Mouse (Mus musculus) MN1 (cell line): ENCODE data around the gene Zfand3.

Source experiments
- DNase-seq: peaks from one replicate; pipeline ENCODE4 v3.0.0-alpha.2; 2016; ENCODE audit warnings: low spot score

Zfand3 gene

GRCm38 (mm10) chr17:30149911-30150310 lies 145.4 kb downstream of the Zfand3 start:
- no peak for DNase-seq

GRCm38 (mm10) chr17:30154144-30154543 lies 149.6 kb downstream of the Zfand3 start:
- no peak for DNase-seq

- no peak for DNase-seq
These were observed 150.3 kb downstream of the Zfand3 start for GRCm38 (mm10) chr17:30154861-30155260.

- DNase-seq: no peak
These were observed 150.9 kb downstream of the Zfand3 start for GRCm38 (mm10) chr17:30155411-30155925.

GRCm38 (mm10) chr17:30158419-30159108 lies 154.0 kb downstream of the Zfand3 start:
- no peak for DNase-seq

GRCm38 (mm10) chr17:30159341-30159740 lies 154.8 kb downstream of the Zfand3 start:
- DNase-seq: no peak

- DNase-seq: no peak
These were observed 156.4 kb downstream of the Zfand3 start for GRCm38 (mm10) chr17:30160823-30161432.

GRCm38 (mm10) chr17:30162983-30163382 lies 158.4 kb downstream of the Zfand3 start:
- no peak for DNase-seq

- DNase-seq: no peak
These were observed 159.3 kb downstream of the Zfand3 start for GRCm38 (mm10) chr17:30163793-30164192.

GRCm38 (mm10) chr17:30164818-30165217 lies 160.3 kb downstream of the Zfand3 start:
- DNase-seq: no peak

GRCm38 (mm10) chr17:30177435-30177834 lies 172.9 kb downstream of the Zfand3 start:
- DNase-seq: peak; percentile 72

- DNase-seq: no peak
These were observed 173.9 kb downstream of the Zfand3 start for GRCm38 (mm10) chr17:30178402-30178801.

GRCm38 (mm10) chr17:30180197-30180596 lies 175.7 kb downstream of the Zfand3 start:
- DNase-seq: no peak

GRCm38 (mm10) chr17:30181554-30181953 lies 177.0 kb downstream of the Zfand3 start:
- no peak for DNase-seq

GRCm38 (mm10) chr17:30182063-30182462 lies 177.5 kb downstream of the Zfand3 start:
- no peak for DNase-seq

GRCm38 (mm10) chr17:30183561-30183960 lies 179.0 kb downstream of the Zfand3 start:
- DNase-seq: no peak

- no peak for DNase-seq
These were observed 182.6 kb downstream of the Zfand3 start for GRCm38 (mm10) chr17:30187154-30187553.

GRCm38 (mm10) chr17:30187581-30187980 lies 183.0 kb downstream of the Zfand3 start:
- no peak for DNase-seq

GRCm38 (mm10) chr17:30188031-30188981 lies 183.8 kb downstream of the Zfand3 start:
- no peak for DNase-seq

GRCm38 (mm10) chr17:30191097-30191640 lies 186.6 kb downstream of the Zfand3 start:
- no peak for DNase-seq

GRCm38 (mm10) chr17:30192416-30193005 lies 188.0 kb downstream of the Zfand3 start:
- no peak for DNase-seq

- DNase-seq: no peak
These were observed 189.1 kb downstream of the Zfand3 start for GRCm38 (mm10) chr17:30193615-30194014.
